Mouse (Mus musculus): ENCODE measurements around the gene Ccdc102a.
A peak's percentile ranks its signal among the peaks of the same experiment; 100 is the strongest.
"Not testable (repeated sequence)": the region's sequence is repeated elsewhere in the genome, so short reads cannot be mapped to it uniquely, and the experiment has no call there.

Ccdc102a gene

GRCm38 (mm10) chr8:94875096-94875870 is 42.6 kb downstream of the Ccdc102a start:
- peak in 1 of 2 experiments; percentile 39 for DNase-seq (ENCODE audit: low spot score in 2 of 2)

GRCm38 (mm10) chr8:94874358-94874757 is 43.5 kb downstream of the Ccdc102a start:
- DNase-seq (ENCODE audit: low spot score in 2 of 2) = peak; percentile 71 to 77

GRCm38 (mm10) chr8:94872576-94872975 is 45.3 kb downstream of the Ccdc102a start:
- peak in 1 of 2 experiments; percentile 36 for DNase-seq (ENCODE audit: low spot score in 2 of 2)

GRCm38 (mm10) chr8:94872156-94872555 is 45.7 kb downstream of the Ccdc102a start:
- DNase-seq (ENCODE audit: low spot score in 2 of 2) = peak in 1 of 2 experiments; percentile 39

- DNase-seq (ENCODE audit: low spot score in 2 of 2) = peak; percentile 91 to 92
Measured at GRCm38 (mm10) chr8:94871108-94871894, 46.6 kb downstream of the Ccdc102a start.

GRCm38 (mm10) chr8:94870474-94871107 is 47.3 kb downstream of the Ccdc102a start:
- peak; percentile 84 to 88 for DNase-seq (ENCODE audit: low spot score in 2 of 2)

GRCm38 (mm10) chr8:94870003-94870402 is 47.9 kb downstream of the Ccdc102a start:
- peak in 1 of 2 experiments; percentile 35 for DNase-seq (ENCODE audit: low spot score in 2 of 2)

- DNase-seq (ENCODE audit: low spot score in 2 of 2) = peak; percentile 40
Measured at GRCm38 (mm10) chr8:94869146-94869545, 48.8 kb downstream of the Ccdc102a start.

- peak in 1 of 2 experiments; percentile 37 for DNase-seq (ENCODE audit: low spot score in 2 of 2)
Measured at GRCm38 (mm10) chr8:94866921-94867320, 51.0 kb downstream of the Ccdc102a start.

GRCm38 (mm10) chr8:94865292-94865691 is 52.6 kb downstream of the Ccdc102a start:
- peak in 1 of 2 experiments; percentile 39 for DNase-seq (ENCODE audit: low spot score in 2 of 2)

- DNase-seq (ENCODE audit: low spot score in 2 of 2) = peak in 1 of 2 experiments; percentile 38
Measured at GRCm38 (mm10) chr8:94863897-94864673, 53.8 kb downstream of the Ccdc102a start.

GRCm38 (mm10) chr8:94862487-94863220 is 55.2 kb downstream of the Ccdc102a start:
- peak in 1 of 2 experiments; percentile 36 for DNase-seq (ENCODE audit: low spot score in 2 of 2)

GRCm38 (mm10) chr8:94861352-94861910 is 56.5 kb downstream of the Ccdc102a start:
- peak; percentile 61 to 72 for DNase-seq (ENCODE audit: low spot score in 2 of 2)

- peak; percentile 92 to 95 for DNase-seq (ENCODE audit: low spot score in 2 of 2)
Measured at GRCm38 (mm10) chr8:94857346-94858173, 60.3 kb downstream of the Ccdc102a start, which contains the start of gene Polr2c. Gene Polr2c (plus strand): TSS chr8:94857450.

GRCm38 (mm10) chr8:94857011-94857345 is 60.9 kb downstream of the Ccdc102a start:
- no peak for DNase-seq (ENCODE audit: low spot score in 2 of 2)

GRCm38 (mm10) chr8:94854761-94855160 is 63.1 kb downstream of the Ccdc102a start:
- DNase-seq (ENCODE audit: low spot score in 2 of 2) = not testable (repeated sequence)

All from right cerebral cortex, postnatal 10 days (tissue).